Mouse (Mus musculus): ENCODE measurements around the gene Plxdc1. TPM values are rescaled to one million over a fixed set of nuclear protein-coding genes. Genes with fewer than 3 reads are reported as not detected.

Gene Plxdc1
- total and polyA plus RNA-seq, 2 experiments, result 0.28 to 1.2 TPM

DNA sequence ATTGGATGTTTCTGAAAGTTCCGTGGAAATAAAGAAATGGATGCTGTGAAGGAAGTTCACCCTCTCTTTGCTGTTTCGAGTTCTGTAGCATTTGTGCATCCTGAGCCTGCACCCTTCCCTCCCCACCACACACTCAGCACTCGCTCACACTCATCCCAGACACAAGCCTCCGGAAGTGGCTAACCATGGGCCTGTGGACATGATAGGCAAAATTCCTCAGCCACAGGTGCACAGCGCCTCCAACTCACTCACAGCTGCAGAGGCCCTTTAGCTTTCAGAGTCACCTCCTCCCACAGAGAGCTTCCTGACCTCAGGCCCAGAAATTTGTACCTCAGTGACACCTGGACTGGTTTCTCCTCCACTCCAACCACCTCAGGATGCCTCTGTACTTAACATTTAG is 8.4 kb downstream of the Plxdc1 start:
- Histone ChIP-seq H3K27me3 (ENCODE audit: control insufficient read depth, insufficient read depth, low read length) (no peaks in the 10 kb centered on the region), H3K79me2 (ENCODE audit: control insufficient read depth, insufficient read depth, low read length) (no peaks in the 10 kb centered on the region), H3K36me3 (ENCODE audit: control insufficient read depth, insufficient read depth, low read length) (no peaks in the 10 kb centered on the region), H3K4me1 (ENCODE audit: control insufficient read depth, insufficient read depth, low read length) (peaks cover 7% of the 10 kb centered on the region; the same call in 1 of the 2 replicates), H3K9ac (ENCODE audit: low read depth, low read length) (no peak overlapping the region), H3K27ac (replicated peaks; ENCODE audit: insufficient read depth, low read depth, low read length) (no peak overlapping the region), H3K4me3 (ENCODE audit: insufficient read depth, low read depth, low read length) (no peak overlapping the region)
- DNase-seq (ENCODE audit: extremely low read depth, low read depth, low spot score), result no peak
- TF ChIP-seq POLR2A (IDR thresholded peaks at IDR 0.05; ENCODE audit: extremely low read depth, insufficient read depth, low read length) (no peak), CTCF (IDR thresholded peaks at IDR 0.05; ENCODE audit: low read depth, low read length) (no peak)
- WGBS, result 84% methylated on average over 5 of the region's 5 CpGs

DNA sequence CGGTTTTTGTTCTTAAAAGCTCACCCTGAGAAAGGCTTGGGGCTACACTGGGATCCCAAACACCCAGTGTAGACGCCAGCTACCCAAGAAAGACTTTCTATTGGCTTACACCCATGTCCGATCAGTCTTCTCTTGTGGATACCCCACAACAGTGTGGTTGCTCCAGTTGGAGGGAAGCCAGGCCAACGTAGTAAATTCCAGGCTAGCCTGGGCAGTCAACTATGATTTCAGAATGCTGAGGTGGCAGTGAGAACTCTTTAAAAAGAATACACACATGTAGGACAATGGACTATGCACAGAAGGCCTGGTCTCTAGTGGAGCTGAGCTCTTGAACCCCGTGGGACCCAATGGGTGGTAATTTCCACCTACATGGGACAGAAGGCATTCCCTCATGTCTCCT is 11.5 kb downstream of the Plxdc1 start:
- no peaks in the 10 kb centered on the region for H3K27me3 ChIP-seq (ENCODE audit: control insufficient read depth, insufficient read depth, low read length)
- no peak for TF ChIP-seq POLR2A (IDR thresholded peaks at IDR 0.05; ENCODE audit: extremely low read depth, insufficient read depth, low read length)
- no peak for TF ChIP-seq CTCF (IDR thresholded peaks at IDR 0.05; ENCODE audit: low read depth, low read length)
- no peak for DNase-seq (ENCODE audit: extremely low read depth, low read depth, low spot score)
- no peaks in the 10 kb centered on the region for H3K36me3 ChIP-seq (ENCODE audit: control insufficient read depth, insufficient read depth, low read length)
- no peak overlapping the region for H3K9ac ChIP-seq (ENCODE audit: low read depth, low read length)
- H3K79me2 ChIP-seq (ENCODE audit: control insufficient read depth, insufficient read depth, low read length), result no peaks in the 10 kb centered on the region
- no peak overlapping the region for H3K27ac ChIP-seq (replicated peaks; ENCODE audit: insufficient read depth, low read depth, low read length)
- WGBS, result 80% methylated on average over 5 of the region's 5 CpGs
- no peak overlapping the region for H3K4me3 ChIP-seq (ENCODE audit: insufficient read depth, low read depth, low read length)
- H3K4me1 ChIP-seq (ENCODE audit: control insufficient read depth, insufficient read depth, low read length), result peaks cover 10% of the 10 kb centered on the region; the same call in 1 of the 2 replicates

DNA sequence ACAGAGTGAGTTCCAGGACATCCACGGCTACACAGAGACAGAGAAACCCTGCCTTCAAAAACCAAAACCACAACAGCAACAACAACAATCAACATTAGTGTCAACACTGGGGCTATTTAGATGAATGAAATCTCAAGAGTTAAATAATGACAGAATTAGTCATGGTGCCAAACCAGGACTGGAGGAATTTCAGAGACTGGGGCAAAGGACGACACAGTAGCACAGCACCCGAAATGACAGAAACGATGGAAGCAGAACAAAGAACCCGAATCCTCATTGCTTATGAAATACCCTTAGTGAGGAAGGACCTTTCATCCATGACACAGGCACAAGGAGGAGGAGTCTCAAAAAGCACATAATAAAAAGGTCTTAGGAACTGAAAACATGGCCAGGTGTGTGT is 12.1 kb downstream of the Plxdc1 start:
- 22% methylated on average over 5 of the region's 5 CpGs for WGBS
- Histone ChIP-seq H3K4me3 (ENCODE audit: insufficient read depth, low read depth, low read length) (no peak overlapping the region), H3K27me3 (ENCODE audit: control insufficient read depth, insufficient read depth, low read length) (no peaks in the 10 kb centered on the region), H3K36me3 (ENCODE audit: control insufficient read depth, insufficient read depth, low read length) (no peaks in the 10 kb centered on the region), H3K27ac (replicated peaks; ENCODE audit: insufficient read depth, low read depth, low read length) (no peak overlapping the region), H3K4me1 (ENCODE audit: control insufficient read depth, insufficient read depth, low read length) (peaks cover 10% of the 10 kb centered on the region; the same call in 1 of the 2 replicates), H3K79me2 (ENCODE audit: control insufficient read depth, insufficient read depth, low read length) (no peaks in the 10 kb centered on the region), H3K9ac (ENCODE audit: low read depth, low read length) (no peak overlapping the region)
- TF ChIP-seq POLR2A (IDR thresholded peaks at IDR 0.05; ENCODE audit: extremely low read depth, insufficient read depth, low read length) (no peak), CTCF (IDR thresholded peaks at IDR 0.05; ENCODE audit: low read depth, low read length) (no peak)
- DNase-seq (ENCODE audit: extremely low read depth, low read depth, low spot score), result peak; percentile 81

DNA sequence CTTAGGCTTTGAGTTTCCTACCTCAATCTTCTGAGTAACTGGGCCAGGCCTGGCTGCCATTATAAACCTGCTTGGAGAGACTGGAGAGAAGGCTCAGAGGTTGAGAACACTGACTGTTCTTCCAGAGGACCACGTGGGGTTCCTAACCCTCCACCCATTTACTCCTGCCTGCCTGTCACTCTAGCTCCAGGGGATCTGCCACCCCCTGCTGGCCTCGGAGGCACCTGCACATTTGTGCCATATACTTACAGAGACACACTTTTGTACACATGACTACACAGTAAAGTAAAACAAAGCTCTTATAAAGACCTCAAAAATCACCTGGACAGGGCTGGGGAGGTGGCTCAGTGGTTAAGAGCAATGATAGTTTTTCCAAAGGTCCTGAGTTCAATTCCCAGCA is 13.8 kb downstream of the Plxdc1 start:
- 78% methylated on average over 2 of the region's 2 CpGs for WGBS
- DNase-seq (ENCODE audit: extremely low read depth, low read depth, low spot score), result no peak
- no peak overlapping the region for H3K9ac ChIP-seq (ENCODE audit: low read depth, low read length)
- H3K27me3 ChIP-seq (ENCODE audit: control insufficient read depth, insufficient read depth, low read length), result no peaks in the 10 kb centered on the region
- H3K36me3 ChIP-seq (ENCODE audit: control insufficient read depth, insufficient read depth, low read length), result no peaks in the 10 kb centered on the region
- TF ChIP-seq CTCF (IDR thresholded peaks at IDR 0.05; ENCODE audit: low read depth, low read length) (0 out of 2 replicates have a peak, but pooled peaks have one; percentile 25), POLR2A (IDR thresholded peaks at IDR 0.05; ENCODE audit: extremely low read depth, insufficient read depth, low read length) (no peak)
- H3K4me1 ChIP-seq (ENCODE audit: control insufficient read depth, insufficient read depth, low read length), result peaks cover 11% of the 10 kb centered on the region
- no peak overlapping the region for H3K4me3 ChIP-seq (ENCODE audit: insufficient read depth, low read depth, low read length)
- no peak overlapping the region for H3K27ac ChIP-seq (replicated peaks; ENCODE audit: insufficient read depth, low read depth, low read length)
- no peaks in the 10 kb centered on the region for H3K79me2 ChIP-seq (ENCODE audit: control insufficient read depth, insufficient read depth, low read length)

DNA sequence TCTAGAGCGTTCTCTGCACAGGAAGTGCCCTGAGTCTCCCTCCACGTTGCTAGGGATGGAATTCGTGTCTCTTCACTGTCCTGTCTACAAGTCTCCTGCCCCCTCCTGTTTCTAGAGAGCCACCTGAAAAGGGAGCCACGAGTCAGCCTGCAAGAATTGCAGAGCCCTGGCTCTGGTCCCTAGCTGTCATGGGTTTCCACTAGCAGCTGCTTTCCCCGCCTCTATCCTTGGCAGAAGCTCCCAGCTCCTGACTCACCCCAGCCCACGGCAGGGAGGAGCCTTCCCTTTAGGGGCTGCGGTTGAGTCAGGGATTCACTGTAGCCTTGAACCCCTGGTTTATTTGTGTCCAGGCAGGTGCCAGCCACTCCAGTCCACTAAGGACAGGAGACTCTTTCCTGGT is 15.0 kb downstream of the Plxdc1 start:
- no peak overlapping the region for H3K9ac ChIP-seq (ENCODE audit: low read depth, low read length)
- H3K79me2 ChIP-seq (ENCODE audit: control insufficient read depth, insufficient read depth, low read length), result no peaks in the 10 kb centered on the region
- TF ChIP-seq POLR2A (IDR thresholded peaks at IDR 0.05; ENCODE audit: extremely low read depth, insufficient read depth, low read length) (no peak), CTCF (IDR thresholded peaks at IDR 0.05; ENCODE audit: low read depth, low read length) (no peak)
- no peaks in the 10 kb centered on the region for H3K36me3 ChIP-seq (ENCODE audit: control insufficient read depth, insufficient read depth, low read length)
- H3K27me3 ChIP-seq (ENCODE audit: control insufficient read depth, insufficient read depth, low read length), result no peaks in the 10 kb centered on the region
- peak; percentile 46 for DNase-seq (ENCODE audit: extremely low read depth, low read depth, low spot score)
- WGBS, result 29% methylated on average over 7 of the region's 7 CpGs
- no peak overlapping the region for H3K4me3 ChIP-seq (ENCODE audit: insufficient read depth, low read depth, low read length)
- H3K4me1 ChIP-seq (ENCODE audit: control insufficient read depth, insufficient read depth, low read length), result peaks cover 16% of the 10 kb centered on the region
- no peak overlapping the region for H3K27ac ChIP-seq (replicated peaks; ENCODE audit: insufficient read depth, low read depth, low read length)

DNA sequence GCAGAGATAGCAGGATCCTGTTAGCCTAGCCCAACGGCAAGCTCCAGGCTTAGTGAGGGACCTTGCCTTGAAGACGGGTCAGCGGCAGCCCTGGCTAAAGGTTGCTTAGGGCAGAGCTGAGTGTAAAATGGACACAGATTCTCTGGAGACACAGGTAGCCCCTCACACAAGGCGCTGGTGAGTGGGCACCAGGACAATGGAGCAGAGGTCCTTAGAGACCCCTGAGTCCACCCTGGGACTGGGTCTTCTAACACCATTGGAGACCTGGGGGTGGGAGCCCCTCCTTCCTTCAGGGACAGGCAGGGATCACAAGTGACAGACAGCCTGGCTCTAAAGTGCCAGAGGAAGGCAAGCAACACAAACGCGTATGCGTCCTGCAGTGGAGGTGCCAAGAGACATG is 15.5 kb downstream of the Plxdc1 start:
- H3K79me2 ChIP-seq (ENCODE audit: control insufficient read depth, insufficient read depth, low read length), result no peaks in the 10 kb centered on the region
- peaks cover 16% of the 10 kb centered on the region for H3K4me1 ChIP-seq (ENCODE audit: control insufficient read depth, insufficient read depth, low read length)
- DNase-seq (ENCODE audit: extremely low read depth, low read depth, low spot score), result no peak
- no peak overlapping the region for H3K27ac ChIP-seq (replicated peaks; ENCODE audit: insufficient read depth, low read depth, low read length)
- H3K27me3 ChIP-seq (ENCODE audit: control insufficient read depth, insufficient read depth, low read length), result no peaks in the 10 kb centered on the region
- no peak overlapping the region for H3K9ac ChIP-seq (ENCODE audit: low read depth, low read length)
- no peak for TF ChIP-seq CTCF (IDR thresholded peaks at IDR 0.05; ENCODE audit: low read depth, low read length)
- no peak for TF ChIP-seq POLR2A (IDR thresholded peaks at IDR 0.05; ENCODE audit: extremely low read depth, insufficient read depth, low read length)
- 87% methylated on average over 7 of the region's 7 CpGs for WGBS
- no peak overlapping the region for H3K4me3 ChIP-seq (ENCODE audit: insufficient read depth, low read depth, low read length)
- H3K36me3 ChIP-seq (ENCODE audit: control insufficient read depth, insufficient read depth, low read length), result no peaks in the 10 kb centered on the region

Measured in liver, adult 2 months (tissue).